Mouse (Mus musculus) CD4-positive, CD25-positive, alpha-beta regulatory T cell (primary cell): ENCODE results near the gene Zfp799. TPM values are rescaled to one million over a fixed set of nuclear protein-coding genes. Genes with fewer than 3 reads are reported as not detected.

Experiments used
- polyA plus RNA-seq: library from polyadenylated mRNA; unstranded; fragments of 100-300 nt; shearing (Covaris generic); gene quantifications from one replicate; pipeline ENCODE4 v1.2.1, GENCODE M21; 2017

Gene Zfp799
- polyA plus RNA-seq, result 11.0 TPM

DNA sequence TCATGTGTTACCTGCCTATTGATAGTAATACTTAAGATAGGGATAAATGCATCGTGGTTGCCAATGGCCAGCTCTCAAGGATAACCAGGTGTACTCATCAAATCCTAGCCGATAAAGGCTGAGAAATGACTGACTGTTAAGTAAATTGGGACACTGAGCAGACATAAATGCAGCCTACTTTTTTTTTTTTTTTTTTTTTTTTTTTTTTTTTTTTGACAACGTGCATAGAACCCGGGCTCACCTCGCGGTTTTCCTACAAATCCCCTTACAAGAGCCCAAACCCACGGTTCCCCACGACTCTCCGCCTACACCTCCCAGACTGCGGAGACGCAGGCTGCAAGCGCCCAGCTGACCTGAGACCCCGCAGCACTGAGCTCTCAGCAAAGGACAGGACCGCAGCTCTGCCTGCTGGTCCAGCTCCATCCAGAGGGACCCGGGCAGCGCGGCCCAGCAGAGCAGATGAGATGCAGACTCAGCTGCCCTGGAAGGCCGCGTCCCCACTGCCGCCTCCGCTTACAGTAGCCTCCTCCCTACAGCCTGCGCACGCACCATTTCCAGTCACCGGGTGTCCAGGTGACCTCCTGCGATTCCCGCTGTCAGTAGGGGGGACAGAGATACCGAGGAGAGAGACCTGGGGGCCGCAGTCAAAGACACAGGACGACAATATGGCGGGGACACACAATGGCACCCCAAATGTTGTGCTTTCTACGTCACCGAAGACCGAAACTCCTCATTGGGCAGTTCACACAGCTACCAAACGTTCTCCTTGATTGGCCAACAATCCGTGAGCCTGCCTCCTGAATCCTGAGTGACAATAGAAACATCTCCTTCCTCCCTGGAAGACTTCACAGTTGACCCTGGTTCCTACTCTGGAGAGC lies at the start of gene Zfp799:
Gene Zfp799 (minus strand): TSS at position 722 of the 878 bp plus-strand sequence.

DNA sequence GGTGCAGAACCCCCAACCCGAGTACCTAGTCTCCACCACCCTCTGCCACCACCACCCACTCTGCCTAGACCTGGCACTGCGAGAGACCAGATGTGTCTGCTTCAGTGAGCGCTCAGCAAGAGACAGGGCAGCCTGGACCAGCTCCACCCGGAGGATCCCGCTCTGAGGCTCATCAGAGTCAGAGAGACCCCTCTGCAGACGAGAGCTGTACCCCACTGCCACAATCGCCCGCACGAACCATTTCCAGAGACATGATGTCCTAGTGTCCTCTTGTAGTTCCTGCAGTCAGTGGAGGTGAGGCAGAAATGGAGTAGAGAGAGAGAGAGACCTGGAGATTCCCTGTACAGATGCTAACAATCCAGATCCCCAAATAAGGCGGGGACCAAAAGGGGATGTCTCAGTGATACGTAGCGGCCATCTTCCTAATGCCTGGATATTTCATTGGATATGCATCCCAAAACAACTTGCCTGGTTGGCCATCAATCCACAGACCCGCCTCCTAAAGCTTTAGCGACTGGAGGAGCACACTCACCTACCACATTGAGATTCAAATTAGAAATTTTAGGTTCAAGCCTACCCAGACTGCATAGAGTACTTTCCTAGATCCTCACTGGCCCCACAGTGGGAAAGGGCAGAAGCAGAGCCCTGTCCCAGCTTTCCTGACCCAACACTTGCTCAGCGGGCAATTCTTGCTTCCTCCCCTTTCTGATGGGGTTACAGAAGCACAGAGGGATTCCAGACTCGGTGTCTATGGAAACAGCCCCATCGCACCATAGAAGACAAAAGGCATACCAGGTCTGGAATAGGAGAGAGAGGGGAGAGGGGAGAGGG lies 20.3 kb downstream of the Zfp799 start, which contains the start of gene Zfp811:
Gene Zfp811 (minus strand): TSS at position 388 of the 831 bp plus-strand sequence.

DNA sequence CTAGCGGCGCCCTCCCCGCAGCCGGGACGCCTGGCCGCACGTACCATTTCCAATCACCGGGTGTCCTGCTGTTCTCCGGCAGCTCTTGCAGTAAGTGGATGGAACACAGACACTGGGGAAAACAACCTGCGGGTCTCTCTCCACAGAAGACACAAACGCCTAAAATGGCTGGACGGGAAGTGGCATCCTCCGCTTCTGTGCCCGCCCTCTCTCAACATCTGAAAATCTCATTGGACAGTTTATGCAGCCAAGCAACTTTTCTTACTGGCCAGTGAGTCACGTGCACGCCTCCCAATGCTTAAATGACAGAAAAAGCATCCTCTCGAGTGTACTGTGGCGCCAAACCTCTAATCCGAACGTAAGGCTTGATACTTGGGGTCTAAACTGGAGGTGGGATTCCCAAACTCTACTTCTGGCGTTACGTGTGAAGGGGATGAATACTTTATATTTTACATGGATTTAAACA lies 41.9 kb downstream of the Zfp799 start, which contains the start of gene Zfp871:
Gene Zfp871 (minus strand): TSS at position 194 of the 466 bp plus-strand sequence.

Other genes starting within 250 kb of the Zfp799 start
- 0.13 TPM for gene Cyp4f37, start 209.0 kb downstream of the Zfp799 start, polyA plus RNA-seq
- gene Cyp4f40, start 171.4 kb downstream of the Zfp799 start, polyA plus RNA-seq, result not detected
- gene Cyp4f15, start 144.6 kb downstream of the Zfp799 start, polyA plus RNA-seq, result not detected
- gene Zfp871, start 42.0 kb downstream of the Zfp799 start, polyA plus RNA-seq, result 27.0 TPM
- gene Zfp811, start 20.3 kb downstream of the Zfp799 start, polyA plus RNA-seq, result 0.23 TPM
- gene Zfp870, start 61.4 kb upstream of the Zfp799 start, polyA plus RNA-seq, result 10.9 TPM
- not detected for gene Cyp4f14, start 87.1 kb upstream of the Zfp799 start, polyA plus RNA-seq
- 56.5 TPM for gene Cyp4f13, start 117.1 kb upstream of the Zfp799 start, polyA plus RNA-seq
- 20.5 TPM for gene Zfp472, start 135.6 kb upstream of the Zfp799 start, polyA plus RNA-seq
- gene Zfp952, start 162.9 kb upstream of the Zfp799 start, polyA plus RNA-seq, result 16.9 TPM
- 9.1 TPM for gene Zfp763, start 203.1 kb upstream of the Zfp799 start, polyA plus RNA-seq
- gene 4921501E09Rik, start 237.8 kb upstream of the Zfp799 start, polyA plus RNA-seq, result not detected